Comparison of ENCODE assay signal across 9 mouse cellular contexts in genomic region chr13:28770531-28770930, GRCm38 (mm10).
DNase-seq lines count a peak whose midpoint lies in the region; ATAC-seq lines count a peak whose summit lies in the region.
"Had no signal": no experiment of that assay in that cellular context is flagged by ENCODE, and none has a peak within 500 bp of the region (broad histone marks: within the 10 kb centered on the region; RNA-seq: fewer than 3 reads in every experiment).

No protein-coding gene starts in this region.

- H3K4me2 ChIP-seq in heart, embryonic 12.5 days, result peak overlapping the region; percentile 57
- H3K4me2 ChIP-seq in limb, embryonic 15.5 days, result peak overlapping the region; percentile 22; the same call in 1 of the 2 replicates
- H3K4me2 ChIP-seq: liver, embryonic 15.5 days had no signal

- H3K27ac ChIP-seq in embryonic facial prominence, embryonic 10.5 days (replicated peaks), result peak overlapping the region; percentile 59
- H3K27ac ChIP-seq in heart, embryonic 12.5 days (ENCODE audit: poor library complexity, severe bottlenecking), result peak overlapping the region; percentile 56
- peak overlapping the region; percentile 64 for H3K27ac ChIP-seq in limb, embryonic 15.5 days
- H3K27ac ChIP-seq: liver, embryonic 15.5 days had no signal

- H3K4me1 ChIP-seq in embryonic facial prominence, embryonic 10.5 days, result peaks cover 44% of the 10 kb centered on the region
- H3K4me1 ChIP-seq in heart, embryonic 12.5 days (replicated peaks), result peaks cover 30% of the 10 kb centered on the region
- H3K4me1 ChIP-seq in limb, embryonic 15.5 days, result peaks cover 29% of the 10 kb centered on the region
- H3K4me1 ChIP-seq: liver, embryonic 15.5 days had no signal

- no peaks in the 10 kb centered on the region for H3K27me3 ChIP-seq in embryonic facial prominence, embryonic 10.5 days (replicated peaks; ENCODE audit: low read depth, poor library complexity, severe bottlenecking)
- H3K27me3 ChIP-seq in heart, embryonic 12.5 days (replicated peaks), result no peaks in the 10 kb centered on the region
- H3K27me3 ChIP-seq in limb, embryonic 15.5 days, result no peaks in the 10 kb centered on the region
- H3K27me3 ChIP-seq: liver, embryonic 15.5 days had no signal

- ATAC-seq in heart, embryonic 12.5 days (ENCODE audit: insufficient number of reproducible peaks, low FRiP score), result 0 out of 2 replicates have a peak, but pooled peaks have one; percentile 25
- ATAC-seq in limb, embryonic 15.5 days (ENCODE audit: insufficient number of reproducible peaks, low FRiP score, low TSS enrichment, low read depth), result no peak
- ATAC-seq in granulocyte monocyte progenitor cell, adult 5-6 weeks (replicated peaks; ENCODE audit: poor library complexity, severe bottlenecking), result no peak

- H3K36me3 ChIP-seq in embryonic facial prominence, embryonic 10.5 days (replicated peaks), result peaks cover 12% of the 10 kb centered on the region
- H3K36me3 ChIP-seq in heart, embryonic 12.5 days, result no peaks in the 10 kb centered on the region
- no peaks in the 10 kb centered on the region for H3K36me3 ChIP-seq in limb, embryonic 15.5 days
- H3K36me3 ChIP-seq: liver, embryonic 15.5 days had no signal

- H3K4me3 ChIP-seq in embryonic facial prominence, embryonic 10.5 days, result no peak overlapping the region
- peak overlapping the region; percentile 18; the same call in 1 of the 2 replicates for H3K4me3 ChIP-seq in heart, embryonic 12.5 days
- H3K4me3 ChIP-seq in limb, embryonic 15.5 days, result no peak overlapping the region
- H3K4me3 ChIP-seq: liver, embryonic 15.5 days had no signal

- WGBS in embryonic facial prominence, embryonic 10.5 days, result 50% methylated on average over 13 of the region's 13 CpGs
- 8% methylated on average over 13 of the region's 13 CpGs for WGBS in heart, embryonic 12.5 days
- 22% methylated on average over 13 of the region's 13 CpGs for WGBS in limb, embryonic 15.5 days

- peak overlapping the region; percentile 13; the same call in 1 of the 2 replicates for H3K9ac ChIP-seq in heart, embryonic 12.5 days
- no peak overlapping the region for H3K9ac ChIP-seq in limb, embryonic 15.5 days
- H3K9ac ChIP-seq: liver, embryonic 15.5 days had no signal

- no peaks in the 10 kb centered on the region for H3K9me3 ChIP-seq in embryonic facial prominence, embryonic 10.5 days
- peaks cover 4% of the 10 kb centered on the region; the same call in 1 of the 2 replicates for H3K9me3 ChIP-seq in heart, embryonic 12.5 days (replicated peaks)
- no peaks in the 10 kb centered on the region for H3K9me3 ChIP-seq in limb, embryonic 15.5 days
- H3K9me3 ChIP-seq: liver, embryonic 15.5 days had no signal

- peak; percentile 28 for DNase-seq in gastrocnemius, postnatal 14 days
- no peak for DNase-seq in gastrocnemius, adult 8-10 months (ENCODE audit: low spot score in 2 of 2)
- no peak for DNase-seq in embryonic facial prominence, embryonic 10.5 days (ENCODE audit: low spot score)
- no peak for DNase-seq in layer of hippocampus, adult 18-20 months (ENCODE audit: low spot score in 2 of 2)
- DNase-seq in cerebellum, adult 18-20 months, result no peak

- intact Hi-C loops in gastrocnemius, postnatal 14 days (cut with DNase I; ENCODE audit: low total_unique reads), result no loop called here
